Mouse (Mus musculus) thymus, adult 2 months (tissue): Measurements from ENCODE around the gene Zfp365. TPM values are rescaled to one million over a fixed set of nuclear protein-coding genes. Genes with fewer than 3 reads are reported as not detected.
A peak's percentile ranks its signal among the peaks of the same experiment; 100 is the strongest.

ENCODE experiments used
- DNase-seq: peaks from one replicate; pipeline ENCODE4 v3.0.0; 2021
- H3K27ac ChIP-seq: fragments of 200-500 bp; 2 replicates; pipeline ENCODE4 v1.5.1; 2012; ENCODE audit warnings: low read length, control low read depth; ENCODE audit not compliant: control insufficient read depth, insufficient read depth
- H3K27me3 ChIP-seq: fragments of 200-500 bp; 2 replicates; pipeline ENCODE4 v1.6.1; 2012; ENCODE audit warnings: mild to moderate bottlenecking, low read length, moderate library complexity, mixed read lengths; ENCODE audit not compliant: control insufficient read depth, insufficient read depth
- H3K36me3 ChIP-seq: fragments of 200-500 bp; 2 replicates; pipeline ENCODE4 v1.6.1; 2012; ENCODE audit warnings: mild to moderate bottlenecking, low read length, moderate library complexity; ENCODE audit not compliant: control insufficient read depth, insufficient read depth
- H3K4me1 ChIP-seq: fragments of 200-500 bp; replicated peaks from 2 replicates; pipeline ENCODE4 v1.6.1; 2012; ENCODE audit warnings: low read length; ENCODE audit not compliant: control insufficient read depth, insufficient read depth
- H3K4me3 ChIP-seq: fragments of 200-500 bp; 2 replicates; pipeline ENCODE4 v1.5.1; 2012; ENCODE audit warnings: mild to moderate bottlenecking, low read length, control low read depth, moderate library complexity; ENCODE audit not compliant: control insufficient read depth, insufficient read depth
- CTCF ChIP-seq: fragments of 200-500 bp; IDR thresholded peaks from 2 replicates; pipeline ENCODE4 v1.5.1; 2012; ENCODE audit warnings: mild to moderate bottlenecking, control low read depth, low read length, moderate library complexity, borderline replicate concordance; ENCODE audit not compliant: control insufficient read depth, poor library complexity, insufficient read depth; ENCODE audit errors: extremely low read depth
- POLR2A ChIP-seq: fragments of 200-500 bp; IDR thresholded peaks from 2 replicates; pipeline ENCODE4 v1.6.1; 2012; ENCODE audit warnings: mild to moderate bottlenecking, low read length, control low read depth, moderate library complexity; ENCODE audit not compliant: control insufficient read depth, poor library complexity, insufficient read depth; ENCODE audit errors: extremely low read depth
- WGBS: fragments of 180-500 bp; shearing (Covaris S2); methylation state at CpG from one replicate; pipeline ENCODE4 v1.1.7; 2018; 5-methylcytosine and 5-hydroxymethylcytosine counted together
- polyA plus RNA-seq: library from polyadenylated mRNA; depleted of rRNA; stranded (reverse); fragments of >200 nt; gene quantifications from 2 replicates; pipeline ENCODE4 v1.2.3, GENCODE M21; 2012; rRNA removed

Zfp365 gene
- 1.00 and 1.3 TPM in 2 replicates for polyA plus RNA-seq

DNA sequence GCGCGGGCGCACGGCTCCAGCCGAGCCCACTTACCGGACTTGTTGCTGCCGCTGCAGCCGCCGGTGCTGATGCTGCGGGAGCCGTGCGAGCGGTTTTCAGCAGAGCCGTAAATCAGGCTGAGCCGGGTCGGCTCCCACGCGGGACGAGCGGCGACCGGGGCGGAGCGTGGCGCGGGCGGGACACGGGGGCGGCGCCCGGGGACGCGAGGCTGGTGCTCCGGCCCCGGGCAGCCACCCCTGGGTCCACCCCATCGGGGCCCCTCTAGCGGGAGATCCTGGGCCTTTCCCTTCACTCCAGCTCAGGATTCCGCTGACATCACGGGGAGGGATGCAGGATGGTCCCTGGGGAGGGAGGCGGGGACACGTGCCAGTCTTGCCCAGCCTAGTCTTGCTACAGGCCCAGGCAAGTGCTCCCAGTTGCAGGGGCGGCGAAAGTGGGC is at the start of gene Zfp365:
TSS of gene Zfp365 (minus strand) at position 326 of the 440 bp plus-strand sequence.
- 3% methylated on average over 43 of the region's 43 CpGs for WGBS
- Histone ChIP-seq H3K36me3 (no peaks in the 10 kb centered on the region), H3K27ac (no peak within 1 kb of the TSS), H3K27me3 (no peaks in the 10 kb centered on the region), H3K4me3 (peak within 1 kb of the TSS; percentile 64), H3K4me1 (peaks cover 13% of the 10 kb centered on the region)
- TF ChIP-seq POLR2A (no peak), CTCF (no peak)
- peak; percentile 47 for DNase-seq

- no peak overlapping the region for H3K4me3 ChIP-seq
- H3K27ac ChIP-seq = no peak overlapping the region
- no peaks in the 10 kb centered on the region for H3K27me3 ChIP-seq
- no peak for DNase-seq
- 71% methylated on average over 3 of the region's 3 CpGs for WGBS
- TF ChIP-seq POLR2A (no peak), CTCF (no peak)
- no peaks in the 10 kb centered on the region for H3K36me3 ChIP-seq
- H3K4me1 ChIP-seq = peaks cover 3% of the 10 kb centered on the region
Observed at GRCm38 (mm10) chr10:67959982-67960381, 47.5 kb upstream of the Zfp365 start.

GRCm38 (mm10) chr10:67955982-67956381 is 43.5 kb upstream of the Zfp365 start:
- Histone ChIP-seq H3K36me3 (no peaks in the 10 kb centered on the region), H3K27me3 (no peaks in the 10 kb centered on the region), H3K4me3 (no peak overlapping the region), H3K4me1 (no peaks in the 10 kb centered on the region), H3K27ac (no peak overlapping the region)
- no peak for DNase-seq
- 96% methylated on average over 2 of the region's 2 CpGs for WGBS
- TF ChIP-seq CTCF (no peak), POLR2A (no peak)

DNA sequence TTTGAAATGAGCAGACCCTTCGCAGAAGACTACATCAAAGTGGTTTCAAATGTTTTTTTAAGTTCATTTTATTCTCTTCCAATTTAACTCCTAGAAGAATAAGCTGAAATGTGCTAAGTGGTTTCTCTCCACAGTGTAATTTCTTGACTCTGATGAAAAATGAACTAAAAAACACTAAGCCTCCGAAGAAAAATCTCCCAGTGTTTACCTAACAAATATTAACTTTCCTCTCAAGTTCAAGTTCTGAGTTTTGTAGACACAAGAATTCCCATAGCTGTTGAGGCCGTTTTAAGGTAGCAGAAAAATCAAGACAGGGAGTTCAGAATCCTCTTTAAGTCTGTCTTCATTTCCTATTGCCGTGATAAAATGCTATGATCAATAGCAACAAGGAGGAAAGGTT is 39.2 kb upstream of the Zfp365 start:
- no peak for DNase-seq
- Histone ChIP-seq H3K36me3 (no peaks in the 10 kb centered on the region), H3K4me1 (no peaks in the 10 kb centered on the region), H3K4me3 (no peak overlapping the region), H3K27ac (no peak overlapping the region), H3K27me3 (no peaks in the 10 kb centered on the region)
- no peak for TF ChIP-seq CTCF
- no peak for TF ChIP-seq POLR2A
- 88% methylated on average over 4 of the region's 4 CpGs for WGBS

- TF ChIP-seq POLR2A (no peak), CTCF (no peak)
- H3K4me1 ChIP-seq = no peaks in the 10 kb centered on the region
- no peaks in the 10 kb centered on the region for H3K27me3 ChIP-seq
- no peaks in the 10 kb centered on the region for H3K36me3 ChIP-seq
- no peak overlapping the region for H3K27ac ChIP-seq
- no peak for DNase-seq
- 57% methylated on average over 8 of the region's 8 CpGs for WGBS
- no peak overlapping the region for H3K4me3 ChIP-seq
Observed at GRCm38 (mm10) chr10:67950059-67950748, 37.7 kb upstream of the Zfp365 start.

GRCm38 (mm10) chr10:67943513-67943912 is 31.1 kb upstream of the Zfp365 start:
- no peaks in the 10 kb centered on the region for H3K27me3 ChIP-seq
- no peaks in the 10 kb centered on the region for H3K36me3 ChIP-seq
- H3K27ac ChIP-seq = no peak overlapping the region
- 80% methylated on average over 4 of the region's 4 CpGs for WGBS
- DNase-seq = no peak
- no peaks in the 10 kb centered on the region for H3K4me1 ChIP-seq
- TF ChIP-seq POLR2A (no peak), CTCF (no peak)
- no peak overlapping the region for H3K4me3 ChIP-seq
